Mouse (Mus musculus) heart, embryonic 12.5 days (tissue): ENCODE data around the gene Mab21l1. TPM values are rescaled to one million over a fixed set of nuclear protein-coding genes. Genes with fewer than 3 reads are reported as not detected.

Experiments used
- ATAC-seq: fragments of 200-750 bp; cut with Nextera tagmentation; 2 replicates; pipeline ENCODE4 v1.8.0; 2017; ENCODE audit warnings: moderate TSS enrichment, moderate library complexity; ENCODE audit not compliant: insufficient number of reproducible peaks, low FRiP score
- H3K27ac ChIP-seq: fragments of 300-500 bp; sonication (generic); 2 replicates; pipeline ENCODE4 v1.5.1; 2016; ENCODE audit warnings: mild to moderate bottlenecking, moderate library complexity; ENCODE audit not compliant: poor library complexity, severe bottlenecking
- H3K27me3 ChIP-seq: fragments of 300-500 bp; sonication (generic); replicated peaks from 2 replicates; pipeline ENCODE4 v1.6.1; 2016; ENCODE audit warnings: mild to moderate bottlenecking, moderate library complexity
- H3K36me3 ChIP-seq: fragments of 300-500 bp; sonication (generic); 2 replicates; pipeline ENCODE4 v1.6.1; 2016; ENCODE audit warnings: mild to moderate bottlenecking, moderate library complexity
- H3K4me1 ChIP-seq: fragments of 300-500 bp; sonication (generic); replicated peaks from 2 replicates; pipeline ENCODE4 v1.6.1; 2016; ENCODE audit warnings: mild to moderate bottlenecking
- H3K4me2 ChIP-seq: fragments of 300-500 bp; sonication (generic); 2 replicates; pipeline ENCODE4 v1.6.1; 2016; ENCODE audit warnings: mild to moderate bottlenecking, moderate library complexity
- H3K4me3 ChIP-seq: fragments of 300-500 bp; sonication (generic); 2 replicates; pipeline ENCODE4 v1.5.1; 2016; ENCODE audit warnings: mild to moderate bottlenecking
- H3K9ac ChIP-seq: fragments of 300-500 bp; sonication (generic); 2 replicates; pipeline ENCODE4 v1.6.1; 2016; ENCODE audit warnings: mild to moderate bottlenecking, moderate library complexity
- H3K9me3 ChIP-seq: fragments of 300-500 bp; sonication (generic); replicated peaks from 2 replicates; pipeline ENCODE4 v1.6.1; 2016; ENCODE audit warnings: mild to moderate bottlenecking, moderate library complexity
- WGBS: fragments of 180-500 bp; shearing (Covaris S2); methylation state at CpG from one replicate; pipeline ENCODE4 v1.1.7; 2016; 5-methylcytosine and 5-hydroxymethylcytosine counted together
- polyA plus RNA-seq: library from polyadenylated mRNA; unstranded; fragments of >200 nt; fragmentation: Nextera tagmentation; extraction: Ambion mirVana; gene quantifications from 2 replicates; pipeline ENCODE4 v1.2.1, GENCODE M21; 2016

Gene Mab21l1
- polyA plus RNA-seq, 1 experiment from 2014 or later, result 0.42 TPM

- 3% methylated on average over 53 of the region's 53 CpGs for WGBS
- peak overlapping the region; percentile 39 for H3K4me3 ChIP-seq
Measured at GRCm38 (mm10) chr3:55780120-55781070, 1.9 kb upstream of the Mab21l1 start.

GRCm38 (mm10) chr3:55781429-55782055, 768 bp upstream of the Mab21l1 start:
- H3K9ac ChIP-seq, result no peak overlapping the region
- no peak overlapping the region for H3K27ac ChIP-seq
- H3K9me3 ChIP-seq, result no peaks in the 10 kb centered on the region
- H3K27me3 ChIP-seq, result peaks cover 54% of the 10 kb centered on the region
- 27% methylated on average over 5 of the region's 5 CpGs for WGBS
- no peak overlapping the region for H3K4me3 ChIP-seq
- ATAC-seq, result no peak
- H3K4me1 ChIP-seq, result peaks cover 33% of the 10 kb centered on the region
- H3K36me3 ChIP-seq, result no peaks in the 10 kb centered on the region
- H3K4me2 ChIP-seq, result no peak overlapping the region

More at GRCm38 (mm10) chr3:55780120-55781070, 1.9 kb upstream of the Mab21l1 start:
- Histone ChIP-seq H3K4me1 (peaks cover 33% of the 10 kb centered on the region), H3K9me3 (no peaks in the 10 kb centered on the region), H3K9ac (peak overlapping the region; percentile 58; the same call in 1 of the 2 replicates), H3K27ac (no peak overlapping the region), H3K27me3 (peaks cover 44% of the 10 kb centered on the region), H3K36me3 (no peaks in the 10 kb centered on the region), H3K4me2 (peak overlapping the region; percentile 76)
- peak; percentile 15; the same call in 1 of the 2 replicates for ATAC-seq

GRCm38 (mm10) chr3:55782771-55783170, 461 bp downstream of the Mab21l1 start:
- 1% methylated on average over 22 of the region's 22 CpGs for WGBS
- H3K9ac ChIP-seq, result no peak overlapping the region

GRCm38 (mm10) chr3:55783171-55784081, 1.1 kb downstream of the Mab21l1 start:
- Histone ChIP-seq H3K9me3 (no peaks in the 10 kb centered on the region), H3K9ac (peak overlapping the region; percentile 52; the same call in 1 of the 2 replicates), H3K27ac (no peak overlapping the region), H3K4me2 (peak overlapping the region; percentile 78), H3K4me3 (peak overlapping the region; percentile 43), H3K4me1 (peaks cover 35% of the 10 kb centered on the region), H3K27me3 (peaks cover 57% of the 10 kb centered on the region), H3K36me3 (no peaks in the 10 kb centered on the region)
- WGBS, result 6% methylated on average over 45 of the region's 45 CpGs
- ATAC-seq, result 0 out of 2 replicates have a peak, but pooled peaks have one; percentile 27

More at GRCm38 (mm10) chr3:55782771-55783170, 461 bp downstream of the Mab21l1 start:
- H3K4me2 ChIP-seq, result peak overlapping the region; percentile 78
- no peak overlapping the region for H3K27ac ChIP-seq
- H3K4me3 ChIP-seq, result peak overlapping the region; percentile 43
- peaks cover 35% of the 10 kb centered on the region for H3K4me1 ChIP-seq
- ATAC-seq, result no peak
- peaks cover 57% of the 10 kb centered on the region for H3K27me3 ChIP-seq
- H3K36me3 ChIP-seq, result no peaks in the 10 kb centered on the region
- no peaks in the 10 kb centered on the region for H3K9me3 ChIP-seq

- H3K4me3 ChIP-seq, result peak overlapping the region; percentile 43
- H3K4me2 ChIP-seq, result peak overlapping the region; percentile 78
- H3K27ac ChIP-seq, result no peak overlapping the region
- no peaks in the 10 kb centered on the region for H3K9me3 ChIP-seq
- H3K9ac ChIP-seq, result no peak overlapping the region
- WGBS, result 14% methylated on average over 7 of the region's 7 CpGs
- H3K36me3 ChIP-seq, result no peaks in the 10 kb centered on the region
- H3K27me3 ChIP-seq, result peaks cover 54% of the 10 kb centered on the region
- ATAC-seq, result no peak
- H3K4me1 ChIP-seq, result peaks cover 35% of the 10 kb centered on the region
Measured at GRCm38 (mm10) chr3:55784101-55784500, 1.8 kb downstream of the Mab21l1 start.

- Histone ChIP-seq H3K4me1 (peaks cover 29% of the 10 kb centered on the region), H3K9ac (no peak overlapping the region), H3K27ac (no peak overlapping the region), H3K4me3 (no peak overlapping the region), H3K9me3 (no peaks in the 10 kb centered on the region), H3K4me2 (no peak overlapping the region), H3K36me3 (no peaks in the 10 kb centered on the region), H3K27me3 (peaks cover 46% of the 10 kb centered on the region)
- ATAC-seq, result no peak
- 66% methylated on average over 4 of the region's 4 CpGs for WGBS
Measured at GRCm38 (mm10) chr3:55785266-55785980, 3.1 kb downstream of the Mab21l1 start.

GRCm38 (mm10) chr3:55785981-55786725, 3.8 kb downstream of the Mab21l1 start:
- no peaks in the 10 kb centered on the region for H3K36me3 ChIP-seq
- H3K4me3 ChIP-seq, result no peak overlapping the region
- H3K4me2 ChIP-seq, result no peak overlapping the region
- WGBS, result 45% methylated on average over 3 of the region's 3 CpGs
- H3K9ac ChIP-seq, result no peak overlapping the region
- no peaks in the 10 kb centered on the region for H3K9me3 ChIP-seq
- no peak for ATAC-seq
- H3K27me3 ChIP-seq, result peaks cover 39% of the 10 kb centered on the region
- H3K27ac ChIP-seq, result no peak overlapping the region
- peaks cover 23% of the 10 kb centered on the region for H3K4me1 ChIP-seq

- no peak overlapping the region for H3K27ac ChIP-seq
- peaks cover 32% of the 10 kb centered on the region for H3K27me3 ChIP-seq
- WGBS, result 22% methylated on average over 17 of the region's 17 CpGs
- H3K36me3 ChIP-seq, result no peaks in the 10 kb centered on the region
- H3K4me1 ChIP-seq, result peaks cover 23% of the 10 kb centered on the region
- H3K9ac ChIP-seq, result peak overlapping the region; percentile 61; the same call in 1 of the 2 replicates
- peak overlapping the region; percentile 85 for H3K4me2 ChIP-seq
- H3K4me3 ChIP-seq, result peak overlapping the region; percentile 53
- H3K9me3 ChIP-seq, result no peaks in the 10 kb centered on the region
- ATAC-seq, result no peak
Measured at GRCm38 (mm10) chr3:55786835-55787486, 4.7 kb downstream of the Mab21l1 start.

GRCm38 (mm10) chr3:55787487-55788213, 5.3 kb downstream of the Mab21l1 start:
- peak overlapping the region; percentile 61 for H3K9ac ChIP-seq
- peaks cover 18% of the 10 kb centered on the region for H3K4me1 ChIP-seq
- H3K4me3 ChIP-seq, result peak overlapping the region; percentile 53
- H3K4me2 ChIP-seq, result peak overlapping the region; percentile 85
- peaks cover 27% of the 10 kb centered on the region for H3K27me3 ChIP-seq
- no peaks in the 10 kb centered on the region for H3K36me3 ChIP-seq
- H3K9me3 ChIP-seq, result no peaks in the 10 kb centered on the region
- H3K27ac ChIP-seq, result no peak overlapping the region
- 1% methylated on average over 54 of the region's 54 CpGs for WGBS
- peak; percentile 41; the same call in 1 of the 2 replicates for ATAC-seq
